Mouse (Mus musculus) forelimb bud, embryonic 11.5 days (tissue): ENCODE measurements around the gene Map2k5.

Experiments
- DNase-seq: peaks from one replicate; pipeline ENCODE4 v3.0.0-alpha.2; 2012; ENCODE audit warnings: low read depth, low spot score

Gene Map2k5

DNA sequence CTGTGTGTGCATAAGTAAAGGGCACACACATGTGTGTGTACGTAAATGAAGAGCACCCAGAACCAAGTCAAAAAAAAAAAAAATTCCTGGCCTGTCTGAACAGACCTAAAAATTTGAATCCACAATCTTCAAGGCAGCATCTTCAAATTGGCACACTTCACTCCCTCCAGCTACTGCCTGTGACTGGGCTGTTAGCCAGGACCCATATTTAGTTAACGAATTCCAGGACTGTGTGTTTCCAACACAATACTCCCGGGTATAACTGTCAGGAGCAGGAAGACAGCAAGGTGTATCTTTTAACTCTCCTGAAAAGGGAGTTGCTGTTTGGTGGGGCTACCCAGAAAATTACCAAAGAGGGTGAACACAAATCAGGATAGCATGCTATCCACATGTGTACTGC is 118.9 kb downstream of the Map2k5 start:
- DNase-seq, result no peak

DNA sequence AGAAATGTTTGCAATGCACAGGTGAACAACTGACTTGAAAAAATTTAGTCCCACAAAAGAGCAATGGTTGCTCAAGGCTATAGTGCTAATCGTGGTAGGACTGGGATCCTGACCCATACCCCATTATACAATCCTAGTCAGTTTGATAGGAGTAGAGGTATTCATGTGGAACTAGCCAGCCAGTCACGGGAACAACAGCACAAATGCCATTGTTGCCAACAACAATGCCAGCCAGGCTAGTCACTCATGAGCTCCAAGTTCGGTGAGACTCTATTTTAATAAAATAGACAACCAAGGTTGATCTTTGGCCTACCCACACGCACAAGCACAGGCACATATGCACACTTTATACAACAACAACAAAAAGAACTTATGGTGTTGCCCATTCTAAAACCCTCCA is 120.0 kb downstream of the Map2k5 start:
- no peak for DNase-seq

DNA sequence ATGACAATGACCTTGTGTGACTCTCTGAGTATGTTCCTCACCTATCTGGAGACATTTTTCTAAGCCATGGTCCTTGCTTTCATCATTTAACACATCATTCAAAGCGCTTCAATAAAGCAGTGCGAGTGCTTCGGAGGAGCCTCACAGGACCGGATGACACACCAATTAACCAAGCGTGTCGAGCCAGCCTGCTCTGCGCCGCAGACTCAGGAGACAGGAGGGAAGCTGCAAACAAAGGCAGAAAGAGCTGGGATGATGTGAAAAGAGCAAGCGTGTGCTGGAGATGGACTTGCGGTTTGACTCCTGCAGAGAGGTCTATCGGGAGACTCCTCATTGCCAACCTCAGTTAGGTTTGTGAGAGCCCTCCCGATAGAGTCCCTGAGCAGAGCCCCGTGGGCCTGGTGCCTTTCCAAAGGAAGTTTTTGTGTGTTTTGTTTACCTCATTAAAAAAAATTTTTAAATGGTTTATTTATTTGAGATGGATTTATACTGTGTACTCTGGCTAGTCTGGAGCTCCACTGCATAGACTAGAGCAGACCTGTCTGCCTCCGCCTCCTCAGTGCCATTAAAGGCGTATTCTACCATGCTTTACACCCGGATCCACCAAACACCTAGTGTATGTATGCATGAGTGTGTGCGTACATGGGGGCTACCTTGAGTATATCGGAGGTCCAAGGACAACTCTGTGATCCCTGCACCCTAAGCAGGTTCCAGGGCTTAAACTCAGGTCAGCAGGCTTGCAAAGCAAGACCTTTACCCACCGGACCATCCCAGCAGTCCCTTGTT is 126.7 kb downstream of the Map2k5 start:
- DNase-seq, result no peak

DNA sequence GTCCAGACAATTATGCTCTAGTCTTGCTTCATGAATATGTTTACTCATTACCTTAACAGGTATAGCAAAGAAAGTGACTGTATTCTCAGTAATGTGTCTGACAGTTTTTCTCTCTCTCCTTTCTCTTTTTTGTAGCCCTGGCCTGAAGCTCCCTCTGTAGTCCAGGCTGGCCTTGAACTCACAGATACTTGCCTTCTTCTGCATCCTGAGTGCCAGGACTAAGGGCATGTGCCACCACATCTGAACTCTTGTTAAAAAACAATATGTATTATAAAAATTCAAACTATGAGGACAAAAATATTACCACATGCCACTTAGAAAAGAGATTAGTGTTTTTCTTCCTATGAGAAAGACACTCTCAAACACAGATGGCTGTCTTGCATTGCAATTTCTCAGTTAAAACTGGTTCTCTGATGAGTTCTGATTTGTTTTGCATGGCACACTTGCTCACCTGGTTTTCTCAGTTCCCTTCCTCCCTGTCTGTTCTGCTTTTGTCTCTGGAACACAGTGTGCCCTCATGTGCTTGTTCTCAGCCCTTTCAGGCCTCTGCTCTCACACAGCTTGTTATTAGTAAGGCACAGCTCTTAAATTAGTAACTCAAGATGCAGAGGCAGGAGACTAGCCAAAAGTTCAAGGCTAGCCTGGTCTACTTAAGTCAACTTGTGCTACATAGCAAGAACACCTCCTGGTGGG is 129.5 kb downstream of the Map2k5 start:
- no peak for DNase-seq

DNA sequence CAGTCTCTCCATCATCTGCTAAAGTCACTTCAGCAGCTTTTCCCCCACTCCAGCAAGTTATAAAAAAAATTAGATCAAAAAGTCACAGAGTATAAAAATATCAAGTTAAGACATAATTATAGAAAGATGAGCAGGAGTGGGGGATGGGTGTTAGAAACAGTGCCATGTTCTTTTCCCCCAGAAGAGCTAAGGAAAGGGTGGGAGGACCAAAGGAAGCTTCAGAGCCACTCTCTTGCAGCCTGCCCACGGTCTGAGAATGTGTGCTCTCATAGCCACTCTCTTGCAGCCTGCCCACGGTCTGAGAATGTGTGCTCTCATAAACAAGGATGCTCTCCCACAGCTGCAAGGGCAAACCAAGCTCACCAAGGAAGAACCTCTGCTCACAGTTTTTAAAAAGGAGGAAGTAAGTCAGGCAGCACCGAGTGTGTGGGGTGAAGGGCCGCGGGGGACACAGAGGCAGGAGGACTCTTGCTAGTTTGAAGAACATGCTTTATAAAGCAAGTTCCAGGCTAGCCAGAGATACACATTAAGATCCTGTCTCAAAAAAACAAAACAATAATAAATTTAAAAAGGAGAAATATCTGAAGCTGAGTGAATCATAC is 131.0 kb downstream of the Map2k5 start:
- no peak for DNase-seq

- peak; percentile 53 for DNase-seq
Measured at GRCm38 (mm10) chr9:63241961-63242360, 135.7 kb downstream of the Map2k5 start.

DNA sequence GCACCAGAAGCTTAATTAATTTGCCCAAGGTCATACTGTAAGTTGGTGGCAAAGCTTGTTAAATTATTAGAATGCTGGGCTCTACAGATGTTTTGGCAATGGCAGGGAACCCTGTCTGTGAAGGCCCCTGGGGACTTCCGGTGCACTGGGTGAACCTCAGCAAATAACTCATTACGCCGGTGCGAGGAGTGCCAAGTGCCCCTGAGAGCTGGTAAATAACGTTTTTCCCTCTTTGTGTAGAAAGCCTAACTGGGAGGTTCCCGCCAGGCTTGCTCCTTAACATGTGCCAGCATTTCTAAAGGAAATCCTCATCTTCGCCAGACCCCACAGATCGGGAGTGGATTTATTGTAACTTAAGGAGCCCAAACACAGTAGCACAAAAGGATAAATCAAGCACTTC is 136.5 kb downstream of the Map2k5 start:
- DNase-seq, result peak; percentile 55

- DNase-seq, result no peak
Measured at GRCm38 (mm10) chr9:63234356-63234755, 143.3 kb downstream of the Map2k5 start.

DNA sequence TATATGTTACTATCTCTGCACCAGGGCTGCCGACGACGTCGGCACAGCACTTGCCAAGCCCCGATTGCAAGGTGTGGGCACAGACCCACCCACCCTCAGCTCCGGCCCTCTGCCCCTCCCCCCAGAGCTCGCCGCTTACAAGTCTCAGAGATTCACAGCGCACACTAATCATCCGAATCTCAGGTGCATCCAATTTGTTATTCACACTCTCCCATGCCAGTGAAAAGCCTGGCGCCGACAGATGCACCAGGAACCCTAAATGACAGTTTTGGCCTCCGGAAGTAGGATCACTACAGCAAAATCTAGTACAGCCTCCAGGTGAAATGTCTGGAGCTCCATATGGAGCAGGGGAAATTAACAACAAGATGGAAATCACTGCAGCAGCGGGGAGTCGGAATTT is 147.4 kb downstream of the Map2k5 start:
- DNase-seq, result no peak

GRCm38 (mm10) chr9:63229124-63229523 is 148.6 kb downstream of the Map2k5 start:
- DNase-seq, result no peak

DNA sequence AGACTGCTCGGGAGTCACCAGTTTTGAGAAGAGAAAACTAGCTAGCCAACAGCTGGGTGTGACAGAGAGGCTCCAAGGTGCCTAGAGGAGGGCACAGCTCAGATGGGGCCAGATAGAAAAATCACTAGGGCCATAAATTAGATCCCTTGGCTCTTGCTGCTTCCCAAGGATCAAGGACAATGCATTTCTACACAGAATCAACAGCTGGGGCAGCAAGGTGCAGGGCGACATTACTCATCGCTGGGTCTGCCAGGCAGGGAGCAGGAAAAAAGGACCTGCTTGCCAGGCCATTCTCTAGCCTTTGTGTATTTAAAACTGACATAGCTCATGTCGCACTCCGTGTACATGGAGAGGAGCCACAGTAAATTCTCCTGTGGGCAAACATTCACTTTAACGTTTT is 155.5 kb downstream of the Map2k5 start:
- no peak for DNase-seq

- no peak for DNase-seq
Measured at GRCm38 (mm10) chr9:63219851-63220250, 157.9 kb downstream of the Map2k5 start.

GRCm38 (mm10) chr9:63215031-63215430 is 162.7 kb downstream of the Map2k5 start:
- DNase-seq, result no peak

GRCm38 (mm10) chr9:63206769-63207276 is 170.9 kb downstream of the Map2k5 start:
- DNase-seq, result no peak

DNA sequence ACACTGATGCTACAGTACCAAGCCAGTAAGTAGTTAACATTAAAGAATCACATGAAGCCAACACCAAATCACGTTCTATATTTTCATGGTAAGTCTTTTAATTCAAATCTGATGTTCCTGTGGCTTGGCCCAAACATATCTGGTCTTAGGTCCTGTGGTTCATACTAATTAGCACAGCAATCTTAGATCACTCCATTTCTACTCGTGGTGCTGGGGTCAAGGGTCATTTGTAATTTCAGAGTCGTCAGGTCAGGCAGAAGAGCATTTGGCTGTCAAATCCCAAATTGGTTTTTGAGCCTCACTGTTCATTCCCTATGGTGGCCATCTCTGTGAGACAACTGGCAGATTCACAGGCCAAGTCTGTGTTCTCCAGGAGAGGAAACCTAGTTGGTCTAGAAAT is 174.2 kb downstream of the Map2k5 start:
- DNase-seq, result no peak

- DNase-seq, result no peak
Measured at GRCm38 (mm10) chr9:63201376-63202323, 176.1 kb downstream of the Map2k5 start.

- DNase-seq, result no peak
Measured at GRCm38 (mm10) chr9:63197252-63197651, 180.4 kb downstream of the Map2k5 start.

- DNase-seq, result no peak
Measured at GRCm38 (mm10) chr9:63196114-63196682, 181.5 kb downstream of the Map2k5 start.

DNA sequence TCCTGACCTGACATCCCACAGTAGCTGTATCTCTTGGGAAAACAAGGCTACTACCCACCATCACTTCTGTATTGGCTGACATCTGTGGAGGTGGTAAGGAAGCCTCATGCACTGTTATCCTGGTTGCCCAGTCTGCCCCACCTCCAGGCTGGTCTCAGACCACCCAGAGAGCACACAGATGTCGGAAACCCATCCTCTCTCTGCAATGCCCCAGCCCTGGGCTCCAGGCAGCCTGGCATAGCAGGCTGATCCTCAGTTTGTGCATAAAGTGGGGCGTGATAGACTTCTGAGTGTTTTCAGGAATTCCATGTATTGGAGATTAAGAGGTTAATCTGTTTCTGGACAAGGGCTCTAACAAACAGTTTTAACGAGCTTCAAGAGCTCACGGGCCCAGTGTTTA is 182.2 kb downstream of the Map2k5 start:
- no peak for DNase-seq

DNA sequence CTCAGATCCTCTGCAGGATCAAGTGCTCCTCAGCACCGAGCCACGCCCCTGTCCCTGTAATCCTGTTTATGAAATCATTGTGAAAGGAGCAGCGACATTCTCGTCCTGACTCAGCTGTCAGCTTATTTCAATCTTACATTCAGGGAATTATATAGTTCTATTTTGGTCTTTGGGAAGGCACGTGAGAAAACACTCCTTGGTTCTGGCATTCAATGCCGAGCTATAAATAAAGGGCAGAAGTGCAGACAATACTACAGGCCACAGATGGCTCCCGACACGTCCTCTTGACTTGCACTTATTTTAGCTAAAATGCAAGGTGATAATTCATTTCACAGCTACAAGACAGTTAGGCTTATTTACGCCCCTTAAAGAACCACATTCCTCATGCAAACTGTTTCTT is 182.9 kb downstream of the Map2k5 start:
- DNase-seq, result no peak

- DNase-seq, result no peak
Measured at GRCm38 (mm10) chr9:63192809-63193208, 184.9 kb downstream of the Map2k5 start.
